Mouse (Mus musculus): ENCODE results near the gene Ptpn18.
"Not testable (repeated sequence)": the region's sequence is repeated elsewhere in the genome, so short reads cannot be mapped to it uniquely, and the experiment has no call there.

Ptpn18 gene

GRCm38 (mm10) chr1:34459284-34460060 is at the start of gene Ptpn18:
Ptpn18 (plus strand) TSS chr1:34459762.
- peak; percentile 97 for ATAC-seq (ENCODE audit: low TSS enrichment)

GRCm38 (mm10) chr1:34428466-34428865 is 31.1 kb upstream of the Ptpn18 start:
- no peak for ATAC-seq (ENCODE audit: low TSS enrichment)

- ATAC-seq (ENCODE audit: low TSS enrichment), result no peak
Measured at GRCm38 (mm10) chr1:34429281-34429680, 30.3 kb upstream of the Ptpn18 start.

DNA sequence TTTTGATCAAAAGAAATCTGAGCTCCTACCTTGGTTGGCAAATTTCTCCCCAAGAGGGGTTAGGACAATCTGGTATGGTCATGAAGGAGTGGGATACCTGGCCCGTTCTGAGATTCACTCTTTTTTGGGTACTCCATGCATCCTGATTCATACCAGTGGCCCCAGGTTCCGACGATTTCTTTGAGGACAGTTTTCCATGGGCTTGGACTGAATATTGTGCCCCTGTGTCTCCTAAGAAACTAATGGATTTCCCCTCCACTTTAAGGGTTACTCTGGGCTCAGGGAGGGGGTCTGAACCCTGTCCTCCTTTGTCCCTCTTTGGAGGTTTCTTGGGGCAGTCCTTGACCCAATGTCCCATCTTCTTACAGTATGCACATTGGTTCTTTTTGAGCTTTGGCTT is 28.6 kb upstream of the Ptpn18 start:
- ATAC-seq (ENCODE audit: low TSS enrichment), result no peak

DNA sequence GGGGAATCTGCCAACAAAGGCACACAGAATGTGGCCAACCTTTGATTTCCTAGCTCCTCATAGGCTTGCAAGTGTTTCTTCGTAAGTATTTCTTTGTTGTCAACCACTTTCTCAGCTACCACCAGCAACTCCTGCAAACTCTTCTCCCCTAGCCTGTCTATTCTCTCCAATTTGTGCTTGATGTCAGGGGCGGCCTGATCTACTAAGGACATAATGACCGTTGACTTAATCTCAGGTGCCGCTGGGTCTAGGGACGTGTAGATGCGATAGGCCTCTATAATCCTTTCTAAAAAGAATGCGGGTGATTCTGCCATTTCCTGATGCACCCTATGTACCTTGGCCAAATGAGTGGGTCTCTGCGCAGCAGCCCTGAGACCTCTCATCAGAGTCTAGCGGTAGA is 28.1 kb upstream of the Ptpn18 start:
- no peak for ATAC-seq (ENCODE audit: low TSS enrichment)

GRCm38 (mm10) chr1:34432411-34432775 is 27.2 kb upstream of the Ptpn18 start:
- no peak for ATAC-seq (ENCODE audit: low TSS enrichment)

DNA sequence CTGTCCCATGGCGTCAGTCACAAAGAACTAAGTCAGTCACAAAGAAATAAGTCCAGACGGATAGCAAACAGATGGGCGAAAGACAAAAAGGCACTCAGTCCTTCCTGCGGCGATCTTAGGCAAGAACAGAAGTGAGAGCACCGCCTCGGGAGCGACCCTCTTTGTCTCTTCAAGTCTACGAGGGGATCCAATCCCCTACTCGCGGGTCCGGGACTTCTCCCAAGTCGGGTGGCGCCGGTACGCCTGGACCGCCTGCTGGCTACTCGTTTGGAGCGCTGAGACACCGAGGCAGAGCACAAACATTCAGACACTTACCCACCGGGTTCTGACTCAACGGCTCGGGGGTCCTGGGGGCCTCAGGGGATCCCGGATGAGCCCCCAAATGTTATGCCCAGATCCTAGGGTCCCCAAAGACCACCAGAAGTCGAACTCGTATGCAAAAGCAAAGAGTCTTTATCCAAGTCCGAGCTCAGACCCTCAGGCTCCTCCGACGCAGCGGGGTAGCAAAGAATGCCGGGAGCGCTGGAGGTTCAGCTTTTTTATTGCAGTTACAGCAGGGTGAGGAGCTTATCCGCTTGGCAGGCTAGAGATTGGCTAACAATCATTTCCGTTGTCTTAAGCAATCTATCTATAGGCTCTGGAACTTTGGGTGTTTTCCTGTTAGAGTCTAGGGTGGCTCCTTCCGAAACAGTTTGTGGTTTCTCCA is 26.6 kb upstream of the Ptpn18 start:
- ATAC-seq (ENCODE audit: low TSS enrichment), result peak; percentile 64

GRCm38 (mm10) chr1:34433891-34434521 is 25.6 kb upstream of the Ptpn18 start:
- ATAC-seq (ENCODE audit: low TSS enrichment), result no peak

- peak; percentile 21; the same call in 1 of the 2 replicates for ATAC-seq (ENCODE audit: low TSS enrichment)
Measured at GRCm38 (mm10) chr1:34434660-34435160, 24.9 kb upstream of the Ptpn18 start.

DNA sequence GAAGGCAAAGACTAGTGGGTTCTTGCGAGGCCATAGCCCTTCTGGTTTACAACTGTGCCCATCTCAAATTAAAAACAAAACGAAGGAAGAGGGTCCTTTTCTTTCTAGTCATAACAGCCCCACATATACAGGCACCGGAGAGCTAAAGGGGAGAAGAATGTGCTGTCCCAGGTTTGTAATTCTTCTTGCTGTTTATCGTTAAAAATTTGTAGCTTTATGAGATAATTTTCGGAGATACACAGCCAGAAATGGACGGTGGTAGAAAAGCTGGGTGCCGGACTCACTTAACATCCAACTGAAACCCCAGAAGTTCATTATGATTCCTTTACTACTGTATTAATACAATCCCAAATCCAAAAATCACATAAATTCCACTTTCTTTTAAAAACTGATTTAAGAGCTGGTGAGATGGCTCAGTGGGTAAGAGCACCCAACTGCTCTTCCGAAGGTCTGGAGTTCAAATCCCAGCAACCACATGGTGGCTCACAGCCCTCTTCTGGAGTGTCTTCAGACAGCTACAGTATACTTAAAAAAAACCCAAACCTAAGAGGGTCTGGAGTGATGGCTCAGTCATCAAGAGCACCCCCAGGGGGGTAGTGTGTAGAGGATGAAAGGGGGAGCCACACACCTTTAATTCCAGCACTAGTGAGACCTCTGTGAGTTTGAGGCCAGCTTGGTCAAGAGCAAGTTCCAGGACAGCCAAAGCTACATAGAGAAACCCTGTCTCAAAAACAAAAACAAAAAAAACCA is 24.0 kb upstream of the Ptpn18 start:
- no peak for ATAC-seq (ENCODE audit: low TSS enrichment)

DNA sequence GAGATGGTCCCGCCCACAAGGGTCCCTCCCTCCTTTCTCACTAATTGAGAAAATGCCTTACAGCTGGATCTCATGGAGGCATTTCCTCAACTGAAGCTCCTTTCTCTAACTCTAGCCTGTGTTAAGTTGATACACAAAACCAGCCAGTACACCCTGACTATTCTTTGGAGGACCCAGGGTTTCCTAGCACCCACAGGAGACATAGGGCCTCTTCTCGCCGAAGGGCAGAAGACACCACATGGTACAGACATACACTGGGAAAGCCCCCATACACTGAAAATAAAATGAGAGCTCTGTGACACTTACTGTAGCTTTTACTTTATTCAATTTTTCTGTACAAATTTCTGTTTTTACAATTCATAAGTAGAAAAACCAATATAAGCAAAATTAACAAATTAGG is 23.2 kb upstream of the Ptpn18 start:
- no peak for ATAC-seq (ENCODE audit: low TSS enrichment)

GRCm38 (mm10) chr1:34437366-34437765 is 22.2 kb upstream of the Ptpn18 start:
- ATAC-seq (ENCODE audit: low TSS enrichment), result not testable (repeated sequence)

DNA sequence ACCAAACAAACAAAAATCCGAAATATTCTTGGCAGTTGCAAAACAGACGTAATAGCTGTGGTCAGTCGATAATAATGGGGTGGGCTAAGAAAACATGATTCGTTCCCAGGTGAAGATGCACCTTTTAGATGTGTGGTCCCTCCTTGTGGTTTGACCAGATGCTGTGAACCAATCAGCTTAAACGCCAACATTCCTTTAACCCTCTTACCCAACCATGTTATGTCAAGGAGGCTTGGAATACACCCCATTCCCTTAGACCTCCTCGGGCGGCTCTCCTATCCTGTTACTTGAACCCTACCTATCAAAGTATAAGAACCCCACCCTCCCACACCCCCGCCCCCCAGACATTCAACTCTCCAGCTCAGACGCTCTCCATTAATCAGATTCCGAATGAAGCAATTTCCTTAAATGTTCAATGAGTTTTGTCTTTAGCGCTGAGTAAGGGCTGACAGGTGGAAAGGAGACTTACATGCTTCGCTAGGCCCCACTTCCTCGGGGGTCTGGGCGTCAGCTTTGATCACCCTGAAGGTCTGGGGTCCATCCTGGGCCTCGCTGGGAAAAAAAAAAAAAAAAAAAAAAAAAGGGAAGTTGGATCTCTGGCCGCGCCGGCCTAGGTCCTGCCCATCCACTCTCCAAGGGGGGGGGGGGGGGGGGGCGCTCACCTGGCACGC is 21.0 kb upstream of the Ptpn18 start:
- ATAC-seq (ENCODE audit: low TSS enrichment), result no peak

GRCm38 (mm10) chr1:34439215-34439960 is 20.2 kb upstream of the Ptpn18 start, which contains the start of the genes Ccdc115 and Imp4:
Ccdc115 (minus strand) TSS chr1:34439672.
Imp4 (plus strand) TSS chr1:34439851.
- peak; percentile 92 for ATAC-seq (ENCODE audit: low TSS enrichment)

GRCm38 (mm10) chr1:34439961-34440630 is 19.5 kb upstream of the Ptpn18 start:
- ATAC-seq (ENCODE audit: low TSS enrichment), result peak; percentile 47

DNA sequence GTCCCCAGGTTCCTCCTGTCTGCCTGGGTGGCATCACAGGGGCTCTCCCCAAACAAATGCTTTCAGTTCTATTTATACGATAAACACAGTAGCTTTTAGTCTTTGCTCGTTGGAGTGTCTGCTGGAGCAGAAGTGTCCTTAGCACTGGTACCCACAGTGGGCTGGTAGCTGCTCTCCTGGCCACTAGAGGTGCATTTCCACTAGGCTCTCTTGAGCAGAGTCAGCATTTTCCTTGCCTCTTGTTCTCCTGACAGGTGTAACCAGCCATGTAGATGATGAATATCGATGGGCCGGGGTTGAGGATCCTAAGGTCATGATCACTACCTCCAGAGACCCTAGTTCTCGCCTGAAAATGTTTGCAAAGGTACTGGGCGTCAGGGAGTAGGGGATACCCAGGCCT is 16.4 kb upstream of the Ptpn18 start:
- ATAC-seq (ENCODE audit: low TSS enrichment), result no peak

- ATAC-seq (ENCODE audit: low TSS enrichment), result no peak
Measured at GRCm38 (mm10) chr1:34458431-34458830, 1.1 kb upstream of the Ptpn18 start.

- no peak for ATAC-seq (ENCODE audit: low TSS enrichment)
Measured at GRCm38 (mm10) chr1:34460061-34460441, 489 bp downstream of the Ptpn18 start.

- peak; percentile 48; the same call in 1 of the 2 replicates for ATAC-seq (ENCODE audit: low TSS enrichment)
Measured at GRCm38 (mm10) chr1:34462766-34463165, 3.2 kb downstream of the Ptpn18 start.

DNA sequence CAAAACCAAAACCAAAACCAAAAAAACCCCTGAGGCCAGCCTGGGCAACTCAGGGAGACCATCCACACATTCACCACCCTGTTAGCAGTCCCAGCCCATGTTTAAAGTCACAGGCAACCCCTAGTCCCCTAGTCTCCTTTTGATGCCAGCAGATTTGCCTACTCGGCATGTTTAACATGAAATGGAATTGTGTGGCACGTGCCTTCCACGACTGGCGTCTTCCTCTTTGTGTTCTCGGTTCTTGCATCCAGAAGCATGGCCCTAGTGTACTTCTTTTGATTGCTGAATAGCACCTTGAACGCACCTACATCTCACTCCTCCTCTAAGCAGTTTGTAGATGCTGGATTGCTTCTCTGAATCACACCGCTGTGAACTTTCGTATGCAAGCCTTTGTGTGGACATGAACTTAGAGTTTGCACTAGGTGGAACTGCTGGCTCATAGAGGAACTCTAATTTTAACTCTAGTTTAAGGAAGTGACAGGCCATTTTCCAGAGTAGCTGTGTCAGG is 4.8 kb downstream of the Ptpn18 start:
- no peak for ATAC-seq (ENCODE audit: low TSS enrichment)

All from frontal cortex, adult (tissue).